Mouse (Mus musculus): ENCODE results near the gene 1700028P14Rik. TPM values are rescaled to one million over a fixed set of nuclear protein-coding genes. Genes with fewer than 3 reads are reported as not detected.

1700028P14Rik gene
- total RNA-seq, 1 experiment = not detected

GRCm38 (mm10) chr19:23657261-23657932 lies 4.8 kb upstream of the 1700028P14Rik start:
- DNase-seq (ENCODE audit: low read depth, low spot score) = peak; percentile 37
- no peak overlapping the region for H3K9ac ChIP-seq (ENCODE audit: insufficient read depth, low read depth, low read length, poor library complexity, severe bottlenecking)
- H3K4me3 ChIP-seq (ENCODE audit: insufficient read depth in 1 of 2, low read depth in 1 of 2, low read length in 2 of 2, poor library complexity in 1 of 2, severe bottlenecking in 1 of 2) = no peak overlapping the region
- no peak overlapping the region; the same call in 1 of the 2 replicates for H3K27ac ChIP-seq (ENCODE audit: insufficient read depth, low read depth, low read length, poor library complexity, severe bottlenecking)
- in situ Hi-C loops (cut with MboI; ENCODE audit: low sequenced_read_pairs in 2 of 2, unreplicated experiment in 2 of 2) = no loop called here
- H3K4me1 ChIP-seq (ENCODE audit: control insufficient read depth in 2 of 2, insufficient read depth in 2 of 2, low read length in 2 of 2, poor library complexity in 1 of 2) = peaks cover 0 to 4% of the 10 kb centered on the region in 2 experiments; a peak in 3 of 4 replicates
- no peaks in the 10 kb centered on the region for H3K36me3 ChIP-seq (ENCODE audit: control insufficient read depth, insufficient read depth, low read length, poor library complexity, severe bottlenecking)
- no peaks in the 10 kb centered on the region for H3K9me3 ChIP-seq (ENCODE audit: control insufficient read depth, insufficient read depth, low read depth, low read length)
- TF ChIP-seq ZNF384 (IDR thresholded peaks at IDR 0.05; ENCODE audit: low read depth, low read length) (no peak), MAFK (IDR thresholded peaks at IDR 0.05; ENCODE audit: insufficient read depth, low read depth, low read length) (peak; percentile 51), HCFC1 (IDR thresholded peaks at IDR 0.05; ENCODE audit: borderline replicate concordance, insufficient read depth, low read length) (no peak), CHD2 (IDR thresholded peaks at IDR 0.05; ENCODE audit: low read depth, low read length) (no peak), ZC3H11A (IDR thresholded peaks at IDR 0.05; ENCODE audit: borderline replicate concordance, low read depth, low read length) (no peak)

GRCm38 (mm10) chr19:23653154-23653553 lies 542 bp upstream of the 1700028P14Rik start:
- Histone ChIP-seq H3K36me3 (ENCODE audit: control insufficient read depth, insufficient read depth, low read length, poor library complexity, severe bottlenecking) (no peaks in the 10 kb centered on the region), H3K27ac (ENCODE audit: insufficient read depth, low read depth, low read length, poor library complexity, severe bottlenecking) (no peak overlapping the region), H3K4me3 (ENCODE audit: insufficient read depth in 1 of 2, low read depth in 1 of 2, low read length in 2 of 2, poor library complexity in 1 of 2, severe bottlenecking in 1 of 2) (no peak overlapping the region), H3K9me3 (ENCODE audit: control insufficient read depth, insufficient read depth, low read depth, low read length) (no peaks in the 10 kb centered on the region), H3K9ac (ENCODE audit: insufficient read depth, low read depth, low read length, poor library complexity, severe bottlenecking) (no peak overlapping the region), H3K4me1 (ENCODE audit: control insufficient read depth in 2 of 2, insufficient read depth in 2 of 2, low read length in 2 of 2, poor library complexity in 1 of 2) (peaks cover 0 to 4% of the 10 kb centered on the region in 2 experiments; a peak in 3 of 4 replicates)
- in situ Hi-C loops (cut with MboI; ENCODE audit: low sequenced_read_pairs in 2 of 2, unreplicated experiment in 2 of 2) = no loop called here
- TF ChIP-seq ZNF384 (IDR thresholded peaks at IDR 0.05; ENCODE audit: low read depth, low read length) = no peak
- no peak for TF ChIP-seq ZC3H11A (IDR thresholded peaks at IDR 0.05; ENCODE audit: borderline replicate concordance, low read depth, low read length)
- TF ChIP-seq HCFC1 (IDR thresholded peaks at IDR 0.05; ENCODE audit: borderline replicate concordance, insufficient read depth, low read length) = no peak
- no peak for TF ChIP-seq CHD2 (IDR thresholded peaks at IDR 0.05; ENCODE audit: low read depth, low read length)
- no peak for TF ChIP-seq MAFK (IDR thresholded peaks at IDR 0.05; ENCODE audit: insufficient read depth, low read depth, low read length)
- DNase-seq (ENCODE audit: low read depth, low spot score) = no peak

GRCm38 (mm10) chr19:23647308-23647707 lies 5.3 kb downstream of the 1700028P14Rik start:
- Histone ChIP-seq H3K4me3 (ENCODE audit: insufficient read depth in 1 of 2, low read depth in 1 of 2, low read length in 2 of 2, poor library complexity in 1 of 2, severe bottlenecking in 1 of 2) (no peak overlapping the region), H3K27ac (ENCODE audit: insufficient read depth, low read depth, low read length, poor library complexity, severe bottlenecking) (no peak overlapping the region), H3K9me3 (ENCODE audit: control insufficient read depth, insufficient read depth, low read depth, low read length) (no peaks in the 10 kb centered on the region), H3K9ac (ENCODE audit: insufficient read depth, low read depth, low read length, poor library complexity, severe bottlenecking) (no peak overlapping the region), H3K4me1 (ENCODE audit: control insufficient read depth in 2 of 2, insufficient read depth in 2 of 2, low read length in 2 of 2, poor library complexity in 1 of 2) (no peaks in the 10 kb centered on the region), H3K36me3 (ENCODE audit: control insufficient read depth, insufficient read depth, low read length, poor library complexity, severe bottlenecking) (no peaks in the 10 kb centered on the region)
- no peak for DNase-seq (ENCODE audit: low read depth, low spot score)
- in situ Hi-C loops (cut with MboI; ENCODE audit: low sequenced_read_pairs in 2 of 2, unreplicated experiment in 2 of 2) = no loop called here
- no peak for TF ChIP-seq CHD2 (IDR thresholded peaks at IDR 0.05; ENCODE audit: low read depth, low read length)
- TF ChIP-seq HCFC1 (IDR thresholded peaks at IDR 0.05; ENCODE audit: borderline replicate concordance, insufficient read depth, low read length) = no peak
- no peak for TF ChIP-seq MAFK (IDR thresholded peaks at IDR 0.05; ENCODE audit: insufficient read depth, low read depth, low read length)
- no peak for TF ChIP-seq ZC3H11A (IDR thresholded peaks at IDR 0.05; ENCODE audit: borderline replicate concordance, low read depth, low read length)
- TF ChIP-seq ZNF384 (IDR thresholded peaks at IDR 0.05; ENCODE audit: low read depth, low read length) = no peak

GRCm38 (mm10) chr19:23645347-23645746 lies 7.3 kb downstream of the 1700028P14Rik start:
- H3K9me3 ChIP-seq (ENCODE audit: control insufficient read depth, insufficient read depth, low read depth, low read length) = no peaks in the 10 kb centered on the region
- DNase-seq (ENCODE audit: low read depth, low spot score) = no peak
- no peak overlapping the region for H3K9ac ChIP-seq (ENCODE audit: insufficient read depth, low read depth, low read length, poor library complexity, severe bottlenecking)
- H3K36me3 ChIP-seq (ENCODE audit: control insufficient read depth, insufficient read depth, low read length, poor library complexity, severe bottlenecking) = no peaks in the 10 kb centered on the region
- H3K4me3 ChIP-seq (ENCODE audit: insufficient read depth in 1 of 2, low read depth in 1 of 2, low read length in 2 of 2, poor library complexity in 1 of 2, severe bottlenecking in 1 of 2) = no peak overlapping the region
- H3K4me1 ChIP-seq (ENCODE audit: control insufficient read depth in 2 of 2, insufficient read depth in 2 of 2, low read length in 2 of 2, poor library complexity in 1 of 2) = no peaks in the 10 kb centered on the region
- in situ Hi-C loops (cut with MboI; ENCODE audit: low sequenced_read_pairs in 2 of 2, unreplicated experiment in 2 of 2) = no loop called here
- TF ChIP-seq ZC3H11A (IDR thresholded peaks at IDR 0.05; ENCODE audit: borderline replicate concordance, low read depth, low read length) (no peak), ZNF384 (IDR thresholded peaks at IDR 0.05; ENCODE audit: low read depth, low read length) (no peak), MAFK (IDR thresholded peaks at IDR 0.05; ENCODE audit: insufficient read depth, low read depth, low read length) (no peak), HCFC1 (IDR thresholded peaks at IDR 0.05; ENCODE audit: borderline replicate concordance, insufficient read depth, low read length) (no peak), CHD2 (IDR thresholded peaks at IDR 0.05; ENCODE audit: low read depth, low read length) (no peak)
- no peak overlapping the region for H3K27ac ChIP-seq (ENCODE audit: insufficient read depth, low read depth, low read length, poor library complexity, severe bottlenecking)
